Mouse (Mus musculus) CD8-positive naive resting alpha-beta T cell, adult 2 months (primary cell): ENCODE data around the gene Amot.

Experiments used
- DNase-seq, 2 experiments: peaks; one replicate each; pipeline ENCODE4 v3.0.0; 2022; ENCODE audit warnings: low read depth in 2 of 2, low spot score in 2 of 2

Amot gene

GRCm38 (mm10) chrX:145482383-145482782 is 22.6 kb downstream of the Amot start:
- DNase-seq: no peak

GRCm38 (mm10) chrX:145479942-145480341 is 25.0 kb downstream of the Amot start:
- DNase-seq: no peak

- no peak for DNase-seq
These were observed 27.2 kb downstream of the Amot start for GRCm38 (mm10) chrX:145477725-145478194.

- DNase-seq: no peak
These were observed 27.8 kb downstream of the Amot start for GRCm38 (mm10) chrX:145477003-145477724.

GRCm38 (mm10) chrX:145468264-145468663 is 36.7 kb downstream of the Amot start:
- DNase-seq: no peak

GRCm38 (mm10) chrX:145463524-145463923 is 41.5 kb downstream of the Amot start:
- no peak for DNase-seq

- DNase-seq: no peak
These were observed 43.6 kb downstream of the Amot start for GRCm38 (mm10) chrX:145461339-145461738.

- DNase-seq: no peak
These were observed 48.7 kb downstream of the Amot start for GRCm38 (mm10) chrX:145456251-145456650.

- no peak for DNase-seq
These were observed 49.4 kb downstream of the Amot start for GRCm38 (mm10) chrX:145455629-145456028.

- no peak for DNase-seq
These were observed 50.2 kb downstream of the Amot start for GRCm38 (mm10) chrX:145454828-145455227.

GRCm38 (mm10) chrX:145441526-145441925 is 63.5 kb downstream of the Amot start:
- no peak for DNase-seq

GRCm38 (mm10) chrX:145433652-145434051 is 71.3 kb downstream of the Amot start:
- no peak for DNase-seq

- no peak for DNase-seq
These were observed 74.0 kb downstream of the Amot start for GRCm38 (mm10) chrX:145430836-145431570.

- DNase-seq: no peak
These were observed 76.2 kb downstream of the Amot start for GRCm38 (mm10) chrX:145428811-145429210.

GRCm38 (mm10) chrX:145424026-145424425 is 81.0 kb downstream of the Amot start:
- no peak for DNase-seq

- DNase-seq: no peak
These were observed 90.7 kb downstream of the Amot start for GRCm38 (mm10) chrX:145414319-145414718.

- DNase-seq: no peak
These were observed 93.6 kb downstream of the Amot start for GRCm38 (mm10) chrX:145411425-145411824.

- no peak for DNase-seq
These were observed 98.9 kb downstream of the Amot start for GRCm38 (mm10) chrX:145406052-145406451.

- no peak for DNase-seq
These were observed 103.1 kb downstream of the Amot start for GRCm38 (mm10) chrX:145401926-145402325.

GRCm38 (mm10) chrX:145399236-145399635 is 105.7 kb downstream of the Amot start:
- DNase-seq: no peak
